ENCODE assay signal across 35 mouse cellular contexts in the genomic region with DNA sequence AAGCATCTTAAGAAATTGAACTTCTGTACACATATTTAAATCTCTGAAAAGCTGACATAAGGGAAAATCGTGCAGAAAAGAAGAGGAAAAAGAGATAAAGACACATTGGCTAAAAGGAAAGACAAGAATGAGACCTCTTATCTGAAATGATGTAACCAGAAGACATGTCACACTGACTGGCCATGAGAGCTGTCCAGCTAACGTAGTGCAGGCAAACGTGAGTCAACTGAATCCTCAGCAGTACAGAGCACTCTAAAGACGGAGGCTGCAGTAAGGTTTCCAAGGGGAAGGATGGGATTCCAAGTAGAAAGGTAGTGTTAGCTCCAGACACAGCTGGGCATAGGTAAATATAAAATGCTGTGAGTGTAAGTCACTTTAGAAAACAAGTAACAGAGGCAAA. TPM values are rescaled to one million over a fixed set of nuclear protein-coding genes. Genes with fewer than 3 reads are reported as not detected.
DNase-seq lines count a peak whose midpoint lies in the region; TF ChIP-seq lines count a peak whose summit lies in the region.
"Had no signal": no experiment of that assay in that cellular context is flagged by ENCODE, and none has a peak within 500 bp of the region (broad histone marks: within the 10 kb centered on the region; RNA-seq: fewer than 3 reads in every experiment).

No protein-coding gene starts in this region.

- peak; percentile 36 for DNase-seq in adrenal gland, adult 2 months
- DNase-seq in adrenal gland, postnatal 14 days, result no peak
- DNase-seq in 3T3-L1 (ENCODE audit: low read depth, low spot score) (peak; percentile 37), NIH3T3 (ENCODE audit: low read depth) (peak; percentile 31)
- no peak for DNase-seq in gastrocnemius, adult 18-20 months (ENCODE audit: low spot score)
- no peak for DNase-seq in thymus, adult 2 months
- DNase-seq: adrenal gland, postnatal 25 days; cerebellum, adult 18-20 months; cerebellum, adult 9-10 months; cerebellum, postnatal 25 days; forebrain, postnatal 0 days; gastrocnemius, postnatal 25 days; heart, adult 2 months; kidney, adult 2 months had no signal

- TF ChIP-seq CTCF in thymus, adult 2 months (IDR thresholded peaks at IDR 0.05; ENCODE audit: borderline replicate concordance, control insufficient read depth, extremely low read depth, insufficient read depth, low read length, poor library complexity), result no peak

- H3K4me3 ChIP-seq in thymus, adult 2 months (ENCODE audit: control insufficient read depth, insufficient read depth, low read length), result no peak overlapping the region
- H3K4me3 ChIP-seq: embryonic facial prominence, embryonic 12.5 days; embryonic facial prominence, embryonic 15.5 days; heart, adult 2 months; heart, embryonic 10.5 days; hindbrain, embryonic 12.5 days; hindbrain, embryonic 15.5 days had no signal

- no peak for TF ChIP-seq POLR2A in thymus, adult 2 months (IDR thresholded peaks at IDR 0.05; ENCODE audit: control insufficient read depth, extremely low read depth, insufficient read depth, low read length, poor library complexity)

- no peaks in the 10 kb centered on the region for H3K4me1 ChIP-seq in thymus, adult 2 months (replicated peaks; ENCODE audit: control insufficient read depth, insufficient read depth, low read length)
- H3K4me1 ChIP-seq: heart, embryonic 10.5 days; hindbrain, embryonic 15.5 days had no signal

- no peaks in the 10 kb centered on the region for H3K27me3 ChIP-seq in thymus, adult 2 months (ENCODE audit: control insufficient read depth, insufficient read depth, low read length)
- H3K27me3 ChIP-seq: embryonic facial prominence, embryonic 15.5 days; hindbrain, embryonic 12.5 days; hindbrain, embryonic 15.5 days had no signal

- WGBS in thymus, adult 2 months, result 84% methylated on average over 4 of the region's 4 CpGs

- H3K36me3 ChIP-seq in thymus, adult 2 months (ENCODE audit: control insufficient read depth, insufficient read depth, low read length), result no peaks in the 10 kb centered on the region
- H3K36me3 ChIP-seq: embryonic facial prominence, embryonic 12.5 days; embryonic facial prominence, embryonic 15.5 days; heart, embryonic 10.5 days; hindbrain, embryonic 12.5 days; hindbrain, embryonic 15.5 days had no signal

- H3K27ac ChIP-seq in thymus, adult 2 months (ENCODE audit: control insufficient read depth, insufficient read depth, low read length), result no peak overlapping the region
- H3K27ac ChIP-seq: embryonic facial prominence, embryonic 12.5 days; embryonic facial prominence, embryonic 15.5 days; heart, adult 2 months; heart, embryonic 10.5 days; hindbrain, embryonic 12.5 days; hindbrain, embryonic 15.5 days had no signal

RNA-seq across cellular contexts. Expression of gene Ccdc172, which starts 36.6 kb away (rescaled TPM):
- total RNA-seq in adrenal gland, adult 2 months (2021), result not detected
- polyA plus RNA-seq in adrenal gland, adult 2 months (2012; rRNA removed), result not detected in 2 replicates
- total RNA-seq in adrenal gland, postnatal 14 days (2021), result not detected in 2 replicates
- not detected for total RNA-seq in gastrocnemius, adult 18-20 months (2021)
- not detected in 2 replicates for polyA plus RNA-seq in thymus, adult 2 months (2012; rRNA removed)
- total RNA-seq: adrenal gland, postnatal 25 days; common myeloid progenitor, adult 5-6 weeks; forebrain, postnatal 0 days; gastrocnemius, adult 8-10 months; gastrocnemius, postnatal 25 days; heart, adult 2 months; heart, postnatal 25 days; hematopoietic stem cell, adult 5-6 weeks; MEL had no signal
- polyA plus RNA-seq: C2C12; CD4-positive, CD25-positive, alpha-beta regulatory T cell, adult 4 months; embryonic facial prominence, embryonic 12.5 days; embryonic facial prominence, embryonic 15.5 days; forebrain, embryonic 11.5 days; forebrain, embryonic 14.5 days; forebrain, postnatal 0 days; frontal cortex, adult 2 months; gonadal fat pad, adult 2 months; heart, adult 2 months; heart, embryonic 10.5 days; heart, embryonic 14.5 days; heart, postnatal 0 days; hindbrain, embryonic 12.5 days; hindbrain, embryonic 15.5 days; intestine, embryonic 14.5 days; intestine, postnatal 0 days; kidney, adult 2 months; Patski had no signal

Comparison
In these comparisons a context has a peak if more than half of its experiments do, and no peak if none do; other contexts are left out.
1. DNase-seq: peak in adrenal gland, adult 2 months (single experiment), 3T3-L1 (single experiment) and NIH3T3 (single experiment); none in adrenal gland, postnatal 14 days (single experiment), gastrocnemius, adult 18-20 months (single experiment) and thymus, adult 2 months (single experiment).